Mouse (Mus musculus) urinary bladder, postnatal 0 days (tissue): ENCODE measurements around the gene 1700018F24Rik. TPM values are rescaled to one million over a fixed set of nuclear protein-coding genes. Genes with fewer than 3 reads are reported as not detected.

Experiments used
- polyA plus RNA-seq: library from polyadenylated mRNA; unstranded; fragments of >200 nt; fragmentation: Nextera tagmentation; extraction: Ambion mirVana; gene quantifications from 2 replicates; pipeline ENCODE4 v1.2.1, GENCODE M21; 2015

Gene 1700018F24Rik
- not detected in 2 replicates for polyA plus RNA-seq

DNA sequence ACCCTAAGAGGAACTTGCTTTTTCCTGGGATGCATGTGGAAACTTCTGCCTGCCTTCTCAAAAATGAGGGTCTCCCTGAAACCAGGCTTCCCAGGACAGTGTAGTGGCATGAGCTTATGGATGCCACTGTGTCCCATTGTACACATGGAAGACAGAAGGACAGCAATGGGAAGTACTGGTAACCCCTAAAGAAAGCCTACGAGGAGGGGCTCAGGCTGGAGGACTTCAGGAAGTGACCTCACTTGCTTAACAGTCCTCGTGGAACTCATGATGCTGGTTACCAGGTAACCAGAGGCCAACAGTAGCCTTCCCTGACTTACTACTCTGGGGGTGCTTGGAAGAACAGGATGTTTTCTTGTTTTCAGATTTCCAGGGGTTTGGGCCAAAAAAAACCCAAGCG lies at the start of gene 1700018F24Rik:
Gene 1700018F24Rik (plus strand): TSS at position 301 of the 400 bp plus-strand sequence.

DNA sequence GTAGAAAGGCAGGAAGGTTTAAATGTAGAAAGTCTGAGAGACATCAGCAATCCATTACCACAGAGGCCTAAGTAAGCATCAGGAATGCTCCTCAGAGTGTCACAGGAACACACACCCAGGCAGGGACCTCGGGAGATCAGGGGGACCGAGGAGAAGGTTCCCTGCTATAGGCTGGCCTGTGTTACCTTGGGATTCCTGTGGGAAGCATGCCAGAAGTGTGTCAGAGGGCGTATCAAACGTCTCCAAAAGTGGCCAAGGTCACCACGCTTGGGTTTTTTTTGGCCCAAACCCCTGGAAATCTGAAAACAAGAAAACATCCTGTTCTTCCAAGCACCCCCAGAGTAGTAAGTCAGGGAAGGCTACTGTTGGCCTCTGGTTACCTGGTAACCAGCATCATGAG lies 10.4 kb upstream of the 1700018F24Rik start, which contains the start of gene Gm4871:
Gene Gm4871 (minus strand): TSS at position 364 of the 400 bp plus-strand sequence.

DNA sequence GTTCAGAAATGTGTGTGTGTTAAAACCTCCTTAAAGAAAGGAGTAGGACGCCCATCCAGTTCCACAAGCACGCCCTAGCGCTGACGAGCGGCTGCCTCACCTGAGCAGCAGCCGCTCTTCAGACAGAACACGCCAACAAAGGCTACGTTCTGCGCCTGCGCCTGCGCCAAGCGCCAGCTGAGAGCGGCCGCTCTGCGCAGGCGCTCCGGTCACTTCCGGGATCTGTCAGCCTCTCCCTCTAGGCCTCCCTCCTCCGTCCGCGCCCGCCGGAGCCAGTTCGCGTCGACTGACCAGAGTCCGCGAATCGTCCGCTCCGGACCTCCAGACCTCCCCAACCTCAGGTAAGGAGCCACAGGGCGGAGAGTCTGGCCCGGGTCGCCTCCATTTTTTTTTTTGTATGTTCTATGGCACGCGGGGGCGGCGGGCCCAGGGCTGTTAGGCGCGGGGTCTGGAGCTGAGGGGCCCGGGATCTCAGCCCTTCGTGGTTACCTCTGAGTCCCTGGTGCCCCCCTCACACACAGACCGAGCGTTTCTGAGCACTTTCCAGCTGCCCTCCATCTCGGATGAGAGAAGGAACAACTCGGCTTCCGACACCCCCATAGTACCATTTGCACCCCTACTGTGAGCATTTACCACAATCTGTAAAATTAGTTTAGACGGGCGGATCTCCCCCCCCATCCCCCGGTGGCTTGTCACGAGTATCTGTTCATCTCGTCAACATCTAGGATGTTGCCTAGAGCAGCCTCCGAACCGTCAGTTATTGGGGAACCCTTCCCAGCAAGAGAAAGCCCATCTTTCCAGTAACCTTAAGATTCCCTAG lies 41.1 kb downstream of the 1700018F24Rik start, which contains the start of the genes Arpc1a and Kpna7:
Gene Arpc1a (plus strand): TSS at position 199 of the 820 bp plus-strand sequence.
Gene Kpna7 (minus strand): TSS at position 399 of the 820 bp plus-strand sequence.

Other genes starting within 250 kb of the 1700018F24Rik start
- gene Smurf1, start 77.1 kb upstream of the 1700018F24Rik start, polyA plus RNA-seq = 12.3 and 13.1 TPM in 2 replicates
- gene Gm4871, start 10.2 kb upstream of the 1700018F24Rik start, polyA plus RNA-seq = not detected in 2 replicates
- 188 and 216 TPM in 2 replicates for gene Arpc1a, start 40.8 kb downstream of the 1700018F24Rik start, polyA plus RNA-seq
- gene Kpna7, start 41.0 kb downstream of the 1700018F24Rik start, polyA plus RNA-seq = not detected in 2 replicates
- gene Arpc1b, start 71.2 kb downstream of the 1700018F24Rik start, polyA plus RNA-seq = 381 and 490 TPM in 2 replicates
- 49.6 and 60.3 TPM in 2 replicates for gene Pdap1, start 97.2 kb downstream of the 1700018F24Rik start, polyA plus RNA-seq
- gene Bud31, start 97.4 kb downstream of the 1700018F24Rik start, polyA plus RNA-seq = 127 and 128 TPM in 2 replicates
- 8.5 TPM in 2 replicates for gene Ptcd1, start 124.1 kb downstream of the 1700018F24Rik start, polyA plus RNA-seq
- 17.6 and 20.6 TPM in 2 replicates for gene Cpsf4, start 124.2 kb downstream of the 1700018F24Rik start, polyA plus RNA-seq
- 609 and 628 TPM in 2 replicates for gene Atp5j2, start 149.1 kb downstream of the 1700018F24Rik start, polyA plus RNA-seq
- gene Zkscan14, start 158.9 kb downstream of the 1700018F24Rik start, polyA plus RNA-seq = 5.6 and 6.2 TPM in 2 replicates
- gene Zkscan5, start 161.6 kb downstream of the 1700018F24Rik start, polyA plus RNA-seq = 5.3 and 5.5 TPM in 2 replicates
- 28.1 and 29.6 TPM in 2 replicates for gene Zfp655, start 188.7 kb downstream of the 1700018F24Rik start, polyA plus RNA-seq
- gene Zscan25, start 237.5 kb downstream of the 1700018F24Rik start, polyA plus RNA-seq = 0.46 and 0.57 TPM in 2 replicates